Mouse (Mus musculus): ENCODE results near the gene Trim62. TPM values are rescaled to one million over a fixed set of nuclear protein-coding genes. Genes with fewer than 3 reads are reported as not detected.

The Trim62 gene
- polyA plus RNA-seq, 1 experiment from 2014 or later, result 2.8 TPM

Other genes with a start within 250 kb of the Trim62 start
- 9.9 and 16.7 TPM in 2 replicates for gene Phc2, start 228.9 kb upstream of the Trim62 start, polyA plus RNA-seq (2015; fragmentation: Nextera tagmentation; extraction: Ambion mirVana)
- 0.09 TPM in 2 replicates for gene A3galt2, start 128.2 kb upstream of the Trim62 start, polyA plus RNA-seq (2015; fragmentation: Nextera tagmentation; extraction: Ambion mirVana)
- 19.2 and 20.9 TPM in 2 replicates for gene Zfp362, start 77.5 kb upstream of the Trim62 start, polyA plus RNA-seq (2015; fragmentation: Nextera tagmentation; extraction: Ambion mirVana)
- gene Azin2, start 78.9 kb downstream of the Trim62 start, polyA plus RNA-seq (2015; fragmentation: Nextera tagmentation; extraction: Ambion mirVana), result 7.4 TPM in 2 replicates
- 147 and 167 TPM in 2 replicates for gene Ak2, start 108.4 kb downstream of the Trim62 start, polyA plus RNA-seq (2015; fragmentation: Nextera tagmentation; extraction: Ambion mirVana)
- gene Rnf19b, start 174.7 kb downstream of the Trim62 start, polyA plus RNA-seq (2015; fragmentation: Nextera tagmentation; extraction: Ambion mirVana), result 5.7 and 6.2 TPM in 2 replicates
- 1.0 and 1.1 TPM in 2 replicates for gene Tmem54, start 222.0 kb downstream of the Trim62 start, polyA plus RNA-seq (2015; fragmentation: Nextera tagmentation; extraction: Ambion mirVana)
- gene Hpca, start 238.5 kb downstream of the Trim62 start, polyA plus RNA-seq (2015; fragmentation: Nextera tagmentation; extraction: Ambion mirVana), result 0.25 and 0.37 TPM in 2 replicates